Comparison of ENCODE assay signal across 13 mouse cellular contexts in genomic region chr9:27193592-27194080, GRCm38 (mm10). TPM values are rescaled to one million over a fixed set of nuclear protein-coding genes. Genes with fewer than 3 reads are reported as not detected.
A peak's percentile ranks its signal among the peaks of the same experiment; 100 is the strongest.
DNase-seq lines count a peak whose midpoint lies in the region; ATAC-seq and TF ChIP-seq lines count a peak whose summit lies in the region.
"Had no signal": no experiment of that assay in that cellular context is flagged by ENCODE, and none has a peak within 500 bp of the region (broad histone marks: within the 10 kb centered on the region; RNA-seq: fewer than 3 reads in every experiment).

No protein-coding gene starts in this region.

- no peak for DNase-seq in heart, postnatal 0 days (ENCODE audit: low spot score)
- no peak for DNase-seq in heart, postnatal 25 days (ENCODE audit: low spot score)
- peak; percentile 84 for DNase-seq in cerebellum, adult 11 months
- peak; percentile 58 to 76 for DNase-seq in frontal cortex, postnatal 36 days (ENCODE audit: low spot score in 2 of 2)
- DNase-seq in limb, embryonic 10.5 days (ENCODE audit: low spot score): no peak
- no peak for DNase-seq in urinary bladder, adult 18-20 months (ENCODE audit: low spot score in 2 of 2)
- no peak for DNase-seq in c-Kit-positive CD71-positive TER-119-positive erythroid progenitor cells, embryonic 14.5 days (ENCODE audit: low spot score)

- no peak overlapping the region for H3K9ac ChIP-seq in heart, postnatal 0 days (replicated peaks; ENCODE audit: low read depth, low read length)
- H3K9ac ChIP-seq: embryonic facial prominence, embryonic 12.5 days; lung, embryonic 15.5 days; neural tube, embryonic 12.5 days; stomach, embryonic 15.5 days had no signal

- H3K36me3 ChIP-seq in heart, postnatal 0 days (replicated peaks; ENCODE audit: control insufficient read depth, insufficient read depth, low read length): no peaks in the 10 kb centered on the region
- no peaks in the 10 kb centered on the region for H3K36me3 ChIP-seq in limb, embryonic 10.5 days
- H3K36me3 ChIP-seq: embryonic facial prominence, embryonic 12.5 days; lung, embryonic 15.5 days; neural tube, embryonic 12.5 days; stomach, embryonic 15.5 days had no signal

- ATAC-seq in heart, postnatal 0 days (ENCODE audit: insufficient read depth, low read depth): no peak
- ATAC-seq in CD4-positive, CD25-positive, alpha-beta regulatory T cell, adult 4 months: no peak

- no peak for TF ChIP-seq EP300 in heart, postnatal 0 days (IDR thresholded peaks at IDR 0.05; ENCODE audit: low read depth)

- H3K4me2 ChIP-seq in heart, postnatal 0 days (ENCODE audit: low read depth, low read length): no peak overlapping the region
- H3K4me2 ChIP-seq: embryonic facial prominence, embryonic 12.5 days; heart, embryonic 11.5 days; lung, embryonic 15.5 days; neural tube, embryonic 12.5 days; stomach, embryonic 15.5 days had no signal

- peaks cover 14% of the 10 kb centered on the region for H3K4me1 ChIP-seq in heart, postnatal 0 days (ENCODE audit: control insufficient read depth, insufficient read depth)
- peaks cover 26% of the 10 kb centered on the region for H3K4me1 ChIP-seq in limb, embryonic 10.5 days

- H3K4me3 ChIP-seq in heart, postnatal 0 days (ENCODE audit: low read depth, low read length): no peak overlapping the region
- H3K4me3 ChIP-seq in limb, embryonic 10.5 days: no peak overlapping the region
- H3K4me3 ChIP-seq: embryonic facial prominence, embryonic 12.5 days; lung, embryonic 15.5 days; neural tube, embryonic 12.5 days; stomach, embryonic 15.5 days had no signal

- H3K27ac ChIP-seq in heart, postnatal 0 days (ENCODE audit: low read depth): peak overlapping the region; percentile 89; the same call in 1 of the 2 replicates
- H3K27ac ChIP-seq in limb, embryonic 10.5 days: 0 out of 2 replicates have a peak overlapping the region, but pooled peaks have one; percentile 25
- H3K27ac ChIP-seq: embryonic facial prominence, embryonic 12.5 days; neural tube, embryonic 12.5 days had no signal

- WGBS in heart, postnatal 0 days: 67% methylated on average over 5 of the region's 6 CpGs
- WGBS in limb, embryonic 10.5 days: 76% methylated on average over 5 of the region's 6 CpGs

- H3K9me3 ChIP-seq in heart, postnatal 0 days (replicated peaks; ENCODE audit: control insufficient read depth, low read length): no peaks in the 10 kb centered on the region
- no peaks in the 10 kb centered on the region for H3K9me3 ChIP-seq in limb, embryonic 10.5 days (replicated peaks)
- H3K9me3 ChIP-seq: embryonic facial prominence, embryonic 12.5 days; lung, embryonic 15.5 days; neural tube, embryonic 12.5 days; stomach, embryonic 15.5 days had no signal

- intact Hi-C loops in heart, postnatal 25 days (cut with DNase I): no loop called here

- no peaks in the 10 kb centered on the region for H3K27me3 ChIP-seq in heart, postnatal 0 days (ENCODE audit: control insufficient read depth, insufficient read depth, low read length)
- no peaks in the 10 kb centered on the region for H3K27me3 ChIP-seq in limb, embryonic 10.5 days (ENCODE audit: low read depth, poor library complexity, severe bottlenecking)
- H3K27me3 ChIP-seq: embryonic facial prominence, embryonic 12.5 days; lung, embryonic 15.5 days; stomach, embryonic 15.5 days had no signal

- TF ChIP-seq CTCF in heart, postnatal 0 days (IDR thresholded peaks at IDR 0.05; ENCODE audit: low read depth): no peak

RNA-seq across cellular contexts. Expression of gene Jam3, which starts 38.4 kb away (rescaled TPM):
- total RNA-seq in heart, postnatal 0 days (2014; rRNA removed; ENCODE audit: low replicate concordance): 16.1 and 28.2 TPM in 2 replicates
- polyA plus RNA-seq in heart, postnatal 0 days (2015; fragmentation: Nextera tagmentation; extraction: Ambion mirVana): 25.5 and 25.7 TPM in 2 replicates
- 10 to 100 TPM; 13.0 to 16.6 TPM for total RNA-seq in heart, postnatal 25 days (2021)
- polyA plus RNA-seq in limb, embryonic 10.5 days (2016; fragmentation: Nextera tagmentation; extraction: Ambion mirVana): 82.4 and 97.9 TPM in 2 replicates
- polyA plus RNA-seq in CD4-positive, CD25-positive, alpha-beta regulatory T cell, adult 4 months (2017; shearing (Covaris generic)): under 1 TPM; 0.32 to 0.39 TPM

Comparison
In these comparisons a context has a peak if more than half of its experiments do, and no peak if none do; other contexts are left out.
1. DNase-seq: peak in cerebellum, adult 11 months (single experiment) and frontal cortex, postnatal 36 days (2 of 2); none in heart, postnatal 0 days (single experiment), heart, postnatal 25 days (single experiment), limb, embryonic 10.5 days (single experiment), urinary bladder, adult 18-20 months (0 of 2) and c-Kit-positive CD71-positive TER-119-positive erythroid progenitor cells, embryonic 14.5 days (single experiment).
2. RNA of gene Jam3, which starts 38.4 kb away (polyA plus RNA-seq): 82.4 to 97.9 TPM in limb, embryonic 10.5 days and 25.5 to 25.7 TPM in heart, postnatal 0 days; 0.32 to 0.39 TPM in CD4-positive, CD25-positive, alpha-beta regulatory T cell, adult 4 months; every median in the first group is over 10 times any median in the second.